Mouse (Mus musculus): ENCODE measurements at regions not wholly inside any gene's neighbourhood (a gene's known extent, or its start where the extent isn't known, plus 50 kb on each side); places are given as distances from the start of the nearest gene placed in this dataset.

DNA sequence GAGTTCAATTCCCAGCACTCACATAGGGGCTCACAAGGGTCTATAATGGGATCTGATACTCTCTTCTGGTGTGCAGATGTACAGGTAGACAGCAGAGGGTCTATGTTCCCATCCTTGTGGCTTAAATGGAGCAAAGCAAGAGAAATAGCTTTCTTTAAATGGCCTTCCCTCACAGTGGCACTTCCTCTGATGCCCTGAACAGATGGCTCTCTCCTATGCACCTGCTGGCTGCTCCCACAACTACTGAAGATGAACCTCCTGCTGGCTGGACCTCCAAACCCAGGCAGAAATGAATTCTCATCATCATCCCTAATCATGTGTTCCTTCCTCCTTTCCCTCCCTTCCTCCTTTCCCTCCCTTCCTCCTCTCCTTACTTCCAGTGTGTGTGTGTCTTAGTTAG is 110.9 kb upstream of the Atp1a1 start:
- TF ChIP-seq CTCF (IDR thresholded peaks at IDR 0.05; ENCODE audit: extremely low read depth, insufficient read depth, insufficient read length, insufficient replicate concordance) (no peak), POLR2A (IDR thresholded peaks at IDR 0.05; ENCODE audit: low read depth, low read length) (no peak)
